8 mouse cellular contexts compared by ENCODE assay signal in genomic region chr7:18873253-18873652, GRCm38 (mm10). TPM values are rescaled to one million over a fixed set of nuclear protein-coding genes. Genes with fewer than 3 reads are reported as not detected.
DNase-seq lines count a peak whose midpoint lies in the region; ATAC-seq and TF ChIP-seq lines count a peak whose summit lies in the region.

No protein-coding gene starts in this region.

- peak overlapping the region; percentile 52 for H3K9ac ChIP-seq in heart, adult 2 months (ENCODE audit: low read depth, low read length)

- H3K4me1 ChIP-seq in heart, adult 2 months (ENCODE audit: control insufficient read depth, insufficient read depth, low read length): peaks cover 1% of the 10 kb centered on the region; the same call in 1 of the 2 replicates
- H3K4me1 ChIP-seq in testis, adult 2 months (ENCODE audit: control insufficient read depth, insufficient read depth, low read length): peaks cover 2% of the 10 kb centered on the region; the same call in 1 of the 2 replicates

- H3K27ac ChIP-seq in heart, adult 2 months: peak overlapping the region; percentile 51
- no peak overlapping the region for H3K27ac ChIP-seq in testis, adult 2 months (ENCODE audit: control insufficient read depth, insufficient read depth, low read depth, low read length)

- peak; percentile 57 for TF ChIP-seq CTCF in C2C12 (IDR thresholded peaks at IDR 0.05; ENCODE audit: control insufficient read depth, insufficient read depth, insufficient read length)
- TF ChIP-seq CTCF in heart, adult 2 months (IDR thresholded peaks at IDR 0.05): no peak; the same call in none of the 2 replicates
- TF ChIP-seq CTCF in testis, adult 2 months (IDR thresholded peaks at IDR 0.05; ENCODE audit: control insufficient read depth, insufficient read depth, insufficient replicate concordance, low read depth, low read length): peak; percentile 90; the same call in 1 of the 2 replicates

- H3K79me3 ChIP-seq in C2C12 (ENCODE audit: low read depth): no peaks in the 10 kb centered on the region

- WGBS in heart, adult 2 months: under 1% methylated on average over 10 of the region's 10 CpGs

- peak; percentile 31; the same call in 1 of the 2 replicates for TF ChIP-seq POLR2A in heart, adult 2 months (IDR thresholded peaks at IDR 0.05; ENCODE audit: insufficient read depth, low read depth, low read length)
- TF ChIP-seq POLR2A in testis, adult 2 months (IDR thresholded peaks at IDR 0.05; ENCODE audit: control insufficient read depth, low read depth, low read length): no peak

- H3K27me3 ChIP-seq in C2C12 (ENCODE audit: control insufficient read depth, insufficient read depth, insufficient read length): no peaks in the 10 kb centered on the region
- no peaks in the 10 kb centered on the region for H3K27me3 ChIP-seq in heart, adult 2 months (ENCODE audit: control insufficient read depth, insufficient read depth, low read length)
- no peaks in the 10 kb centered on the region for H3K27me3 ChIP-seq in testis, adult 2 months (ENCODE audit: control insufficient read depth, insufficient read depth, low read length)

- no peaks in the 10 kb centered on the region for H3K79me2 ChIP-seq in C2C12 (ENCODE audit: control insufficient read depth, insufficient read depth)
- no peaks in the 10 kb centered on the region for H3K79me2 ChIP-seq in heart, adult 2 months (replicated peaks; ENCODE audit: control insufficient read depth, insufficient read depth, low read length)

- no peak overlapping the region for H3K4me3 ChIP-seq in C2C12 (ENCODE audit: insufficient read depth, poor library complexity, severe bottlenecking)
- H3K4me3 ChIP-seq in heart, adult 2 months: peak overlapping the region; percentile 54
- H3K4me3 ChIP-seq in testis, adult 2 months (ENCODE audit: control insufficient read depth, low read depth, low read length): peak overlapping the region; percentile 13

- intact Hi-C loops in heart, adult 2 months (cut with DNase I): loop anchor here (1.0 to 2.0 kb wide), 3 partner anchors 14 to 123 kb away; no protein-coding TSS in a partner anchor

- no peaks in the 10 kb centered on the region for H3K36me3 ChIP-seq in C2C12 (ENCODE audit: control insufficient read depth, insufficient read depth)
- H3K36me3 ChIP-seq in heart, adult 2 months (ENCODE audit: control insufficient read depth, insufficient read depth, low read length): no peaks in the 10 kb centered on the region
- H3K36me3 ChIP-seq in testis, adult 2 months (ENCODE audit: control insufficient read depth, insufficient read depth, low read length): no peaks in the 10 kb centered on the region

- TF ChIP-seq EP300 in heart, adult 2 months (IDR thresholded peaks at IDR 0.05; ENCODE audit: insufficient read depth, low read depth, low read length): peak; percentile 96

- no peak overlapping the region for H3ac ChIP-seq in C2C12 (ENCODE audit: control insufficient read depth, insufficient read length, low read depth)

- DNase-seq in adrenal gland, postnatal 10 days: peak; percentile 78
- DNase-seq in embryo, embryonic 9.5 days (ENCODE audit: extremely low spot score): peak; percentile 88
- peak; percentile 68 to 76 for DNase-seq in heart, adult 2 months
- peak; percentile 68 for DNase-seq in kidney, adult 18-20 months
- peak; percentile 68 for DNase-seq in liver

- ATAC-seq in monocyte, adult 5-6 weeks (replicated peaks; ENCODE audit: insufficient number of reproducible peaks, low FRiP score, low TSS enrichment, poor library complexity, severe bottlenecking): peak; percentile 96

TF ChIP-seq in C2C12, 6 proteins besides CTCF, POLR2A, EP300 and RAD21:
- TF ChIP-seq USF1 (IDR thresholded peaks at IDR 0.05; ENCODE audit: low read depth): no peak
- no peak for TF ChIP-seq MYOD1 (IDR thresholded peaks at IDR 0.05; ENCODE audit: control insufficient read depth, insufficient read length, low read depth)
- TF ChIP-seq MAX (IDR thresholded peaks at IDR 0.05): no peak
- no peak for TF ChIP-seq FOSL1 (IDR thresholded peaks at IDR 0.05; ENCODE audit: insufficient read depth, low read length, poor library complexity, severe bottlenecking)
- TF ChIP-seq CEBPB (IDR thresholded peaks at IDR 0.05; ENCODE audit: low read depth): no peak
- TF ChIP-seq MYOG (IDR thresholded peaks at IDR 0.05; ENCODE audit: control insufficient read depth, extremely low read depth, insufficient read length): no peak
TF ChIP-seq in C2C12: peak in this region for 0.

RNA-seq across cellular contexts. Expression of gene Pglyrp1, which starts 2.1 kb away (rescaled TPM):
- 0.05 TPM for polyA plus RNA-seq in C2C12 (2012; fragmentation: generic; extraction: Trizol)
- 1 to 10 TPM; 5.0 to 7.9 TPM for total RNA-seq in adrenal gland, postnatal 10 days (2021)
- 1 to 10 TPM; 1.3 to 2.2 TPM for total RNA-seq in heart, adult 2 months (2021)
- 2.3 and 12.7 TPM in 2 replicates for polyA plus RNA-seq in heart, adult 2 months (2012; rRNA removed)
- 88.5 to 148 TPM (median 139 TPM) in 3 replicates for total RNA-seq in monocyte, adult 5-6 weeks (2017)
- polyA plus RNA-seq in testis, adult 2 months (2012; rRNA removed): 0.14 TPM in 1 of 2 replicates, not detected in the other

RNA-seq across cellular contexts. Expression of gene Mill2, which starts 33.5 kb away (rescaled TPM):
- 0.18 TPM for polyA plus RNA-seq in C2C12 (2012; fragmentation: generic; extraction: Trizol)
- 1 to 10 TPM; 3.7 to 5.0 TPM for total RNA-seq in adrenal gland, postnatal 10 days (2021)
- total RNA-seq in heart, adult 2 months (2021): 1 to 10 TPM; 7.2 to 8.0 TPM
- 5.2 and 9.1 TPM in 2 replicates for polyA plus RNA-seq in heart, adult 2 months (2012; rRNA removed)
- 0.19 to 0.75 TPM in 2 of 3 replicates, not detected in the other for total RNA-seq in monocyte, adult 5-6 weeks (2017)
- polyA plus RNA-seq in testis, adult 2 months (2012; rRNA removed): 0.63 and 0.94 TPM in 2 replicates

RNA-seq across cellular contexts. Expression of gene Ccdc61, which starts 37.0 kb away (rescaled TPM):
- polyA plus RNA-seq in C2C12 (2012; fragmentation: generic; extraction: Trizol): 10.8 TPM
- total RNA-seq in adrenal gland, postnatal 10 days (2021): 10 to 100 TPM; 12.5 to 13.9 TPM
- 1 to 10 TPM; 6.6 to 9.6 TPM for total RNA-seq in heart, adult 2 months (2021)
- 11.3 and 12.5 TPM in 2 replicates for polyA plus RNA-seq in heart, adult 2 months (2012; rRNA removed)
- 10.6 to 30.0 TPM (median 24.7 TPM) in 3 replicates for total RNA-seq in monocyte, adult 5-6 weeks (2017)
- 23.8 and 26.8 TPM in 2 replicates for polyA plus RNA-seq in testis, adult 2 months (2012; rRNA removed)

RNA-seq across cellular contexts. Expression of gene Psg17, which starts 51.8 kb away (rescaled TPM):
- not detected for polyA plus RNA-seq in C2C12 (2012; fragmentation: generic; extraction: Trizol)
- not detected for total RNA-seq in adrenal gland, postnatal 10 days (2021)
- not detected for total RNA-seq in heart, adult 2 months (2021)
- polyA plus RNA-seq in heart, adult 2 months (2012; rRNA removed): 0.04 and 0.06 TPM in 2 replicates
- not detected in 3 replicates for total RNA-seq in monocyte, adult 5-6 weeks (2017)
- 1.1 and 2.3 TPM in 2 replicates for polyA plus RNA-seq in testis, adult 2 months (2012; rRNA removed)

RNA-seq across cellular contexts. Expression of gene Nova2, which starts 52.4 kb away (rescaled TPM):
- polyA plus RNA-seq in C2C12 (2012; fragmentation: generic; extraction: Trizol): 0.05 TPM
- 1 to 10 TPM; 6.1 to 7.4 TPM for total RNA-seq in adrenal gland, postnatal 10 days (2021)
- total RNA-seq in heart, adult 2 months (2021): 1 to 10 TPM; 4.3 to 5.1 TPM
- polyA plus RNA-seq in heart, adult 2 months (2012; rRNA removed): 1.5 and 1.7 TPM in 2 replicates
- total RNA-seq in monocyte, adult 5-6 weeks (2017): not detected in 3 replicates
- 2.4 TPM in 2 replicates for polyA plus RNA-seq in testis, adult 2 months (2012; rRNA removed)

Comparison
In these comparisons a context has a peak if more than half of its experiments do, and no peak if none do; other contexts are left out.
1. RNA of gene Pglyrp1, which starts 2.1 kb away (total RNA-seq): 88.5 to 148 TPM in monocyte, adult 5-6 weeks; 5.0 to 7.9 TPM in adrenal gland, postnatal 10 days and 1.3 to 2.2 TPM in heart, adult 2 months; every median in the first group is over 10 times any median in the second.
2. Peak in every context shown above with its lines, with median percentiles within 50 percentile points of each other: DNase-seq.